Comparison of ENCODE assay signal across 8 mouse cellular contexts in genomic region chrX:74353467-74353770, GRCm38 (mm10). TPM values are rescaled to one million over a fixed set of nuclear protein-coding genes. Genes with fewer than 3 reads are reported as not detected.
DNase-seq lines count a peak whose midpoint lies in the region; ATAC-seq and TF ChIP-seq lines count a peak whose summit lies in the region.

Gene Lage3 (minus strand): TSS chrX:74353618.

- H3K27me3 ChIP-seq in embryonic facial prominence, embryonic 14.5 days (replicated peaks; ENCODE audit: control insufficient read depth, insufficient read depth, low read length), result no peaks in the 10 kb centered on the region
- no peaks in the 10 kb centered on the region for H3K27me3 ChIP-seq in heart, adult 2 months (ENCODE audit: control insufficient read depth, insufficient read depth, low read length)
- H3K27me3 ChIP-seq in limb, embryonic 13.5 days, result no peaks in the 10 kb centered on the region
- H3K27me3 ChIP-seq in midbrain, embryonic 15.5 days (replicated peaks), result no peaks in the 10 kb centered on the region
- H3K27me3 ChIP-seq in spleen, adult 2 months (ENCODE audit: control insufficient read depth, insufficient read depth, low read length), result no peaks in the 10 kb centered on the region

- H3K36me3 ChIP-seq in embryonic facial prominence, embryonic 14.5 days (ENCODE audit: control insufficient read depth, insufficient read depth, low read length), result no peaks in the 10 kb centered on the region
- H3K36me3 ChIP-seq in heart, adult 2 months (ENCODE audit: control insufficient read depth, insufficient read depth, low read length), result no peaks in the 10 kb centered on the region
- no peaks in the 10 kb centered on the region for H3K36me3 ChIP-seq in limb, embryonic 13.5 days
- no peaks in the 10 kb centered on the region for H3K36me3 ChIP-seq in midbrain, embryonic 15.5 days (replicated peaks)
- no peaks in the 10 kb centered on the region for H3K36me3 ChIP-seq in spleen, adult 2 months (ENCODE audit: control insufficient read depth, insufficient read depth, low read length)

- peak; percentile 77 for DNase-seq in 3T3-L1 (ENCODE audit: low read depth, low spot score)
- peak; percentile 35 to 46 for DNase-seq in adrenal gland, postnatal 4 days (ENCODE audit: low spot score in 2 of 2)
- DNase-seq in embryonic facial prominence, embryonic 14.5 days (ENCODE audit: low spot score), result peak; percentile 89
- peak; percentile 85 to 88 for DNase-seq in heart, adult 2 months
- DNase-seq in kidney, adult 8-10 months, result peak; percentile 75 to 77
- peak; percentile 51 to 75 for DNase-seq in spleen, adult 2 months (ENCODE audit: low read depth in 1 of 2, low spot score in 2 of 2)

- no peak for TF ChIP-seq CTCF in heart, adult 2 months (IDR thresholded peaks at IDR 0.05)
- no peak for TF ChIP-seq CTCF in spleen, adult 2 months (IDR thresholded peaks at IDR 0.05; ENCODE audit: extremely low read depth, insufficient read depth, insufficient read length, insufficient replicate concordance)

- H3K27ac ChIP-seq in embryonic facial prominence, embryonic 14.5 days (replicated peaks; ENCODE audit: low read depth, low read length), result peak within 1 kb of the TSS; percentile 44
- peak within 1 kb of the TSS; percentile 65 for H3K27ac ChIP-seq in heart, adult 2 months
- H3K27ac ChIP-seq in limb, embryonic 13.5 days, result peak within 1 kb of the TSS; percentile 58; the same call in 1 of the 2 replicates
- peak within 1 kb of the TSS; percentile 71 for H3K27ac ChIP-seq in midbrain, embryonic 15.5 days
- H3K27ac ChIP-seq in spleen, adult 2 months (ENCODE audit: insufficient read depth, low read length), result peak within 1 kb of the TSS; percentile 29; the same call in 1 of the 2 replicates

- H3K4me1 ChIP-seq in embryonic facial prominence, embryonic 14.5 days (ENCODE audit: control insufficient read depth, insufficient read depth, low read length), result no peaks in the 10 kb centered on the region
- H3K4me1 ChIP-seq in heart, adult 2 months (ENCODE audit: control insufficient read depth, insufficient read depth, low read length), result peaks cover 3% of the 10 kb centered on the region; the same call in 1 of the 2 replicates
- H3K4me1 ChIP-seq in limb, embryonic 13.5 days, result no peaks in the 10 kb centered on the region
- no peaks in the 10 kb centered on the region for H3K4me1 ChIP-seq in midbrain, embryonic 15.5 days
- H3K4me1 ChIP-seq in spleen, adult 2 months (ENCODE audit: control insufficient read depth, insufficient read depth, insufficient read length), result peaks cover 5% of the 10 kb centered on the region; the same call in 1 of the 2 replicates

- H3K4me3 ChIP-seq in embryonic facial prominence, embryonic 14.5 days (ENCODE audit: low read depth, low read length), result peak within 1 kb of the TSS; percentile 46
- peak within 1 kb of the TSS; percentile 56 for H3K4me3 ChIP-seq in heart, adult 2 months
- peak within 1 kb of the TSS; percentile 51 for H3K4me3 ChIP-seq in limb, embryonic 13.5 days
- H3K4me3 ChIP-seq in midbrain, embryonic 15.5 days, result peak within 1 kb of the TSS; percentile 43
- peak within 1 kb of the TSS; percentile 59 for H3K4me3 ChIP-seq in spleen, adult 2 months (ENCODE audit: extremely low read depth, insufficient read depth, insufficient read length)

- peak; percentile 94 for ATAC-seq in embryonic facial prominence, embryonic 14.5 days (ENCODE audit: low read depth)
- ATAC-seq in limb, embryonic 13.5 days (ENCODE audit: low FRiP score, low read depth), result peak; percentile 83; the same call in 1 of the 2 replicates
- peak; percentile 93 for ATAC-seq in midbrain, embryonic 15.5 days (replicated peaks)

- 31% methylated on average over 15 of the region's 22 CpGs for WGBS in embryonic facial prominence, embryonic 14.5 days
- 31% methylated on average over 11 of the region's 22 CpGs for WGBS in heart, adult 2 months
- WGBS in limb, embryonic 13.5 days, result 32% methylated on average over 15 of the region's 22 CpGs
- 19% methylated on average over 12 of the region's 22 CpGs for WGBS in midbrain, embryonic 15.5 days
- WGBS in spleen, adult 2 months, result 39% methylated on average over 11 of the region's 22 CpGs

- H3K4me2 ChIP-seq in embryonic facial prominence, embryonic 14.5 days (ENCODE audit: low read depth, low read length), result peak within 1 kb of the TSS; percentile 61
- H3K4me2 ChIP-seq in limb, embryonic 13.5 days (replicated peaks), result peak within 1 kb of the TSS; percentile 67
- peak within 1 kb of the TSS; percentile 59 for H3K4me2 ChIP-seq in midbrain, embryonic 15.5 days

- no peaks in the 10 kb centered on the region for H3K9me3 ChIP-seq in embryonic facial prominence, embryonic 14.5 days (ENCODE audit: control insufficient read depth, low read length)
- no peaks in the 10 kb centered on the region for H3K9me3 ChIP-seq in limb, embryonic 13.5 days
- H3K9me3 ChIP-seq in midbrain, embryonic 15.5 days, result no peaks in the 10 kb centered on the region

- no peaks in the 10 kb centered on the region for H3K79me2 ChIP-seq in heart, adult 2 months (replicated peaks; ENCODE audit: control insufficient read depth, insufficient read depth, low read length)

- intact Hi-C loops in heart, adult 2 months (cut with DNase I), result loop anchor here (5.0 kb wide), 1 partner anchor 39 kb away; the partner anchor contains the start of genes Fam3a and Ikbkg

- peak within 1 kb of the TSS; percentile 72 for H3K9ac ChIP-seq in embryonic facial prominence, embryonic 14.5 days (ENCODE audit: low read depth, low read length)
- H3K9ac ChIP-seq in heart, adult 2 months (ENCODE audit: low read depth, low read length), result peak within 1 kb of the TSS; percentile 73
- peak within 1 kb of the TSS; percentile 75 for H3K9ac ChIP-seq in limb, embryonic 13.5 days
- peak within 1 kb of the TSS; percentile 45 for H3K9ac ChIP-seq in midbrain, embryonic 15.5 days

- no peak for TF ChIP-seq EP300 in heart, adult 2 months (IDR thresholded peaks at IDR 0.05; ENCODE audit: insufficient read depth, low read depth, low read length)

- TF ChIP-seq POLR2A in heart, adult 2 months (IDR thresholded peaks at IDR 0.05; ENCODE audit: insufficient read depth, low read depth, low read length), result peak; percentile 77
- peak; percentile 52 for TF ChIP-seq POLR2A in spleen, adult 2 months (IDR thresholded peaks at IDR 0.05; ENCODE audit: low read depth, low read length)

RNA-seq across cellular contexts. Expression of gene Lage3, which starts in this region (rescaled TPM):
- 10 to 100 TPM; 64.0 to 74.8 TPM for total RNA-seq in adrenal gland, postnatal 4 days (2021)
- polyA plus RNA-seq in embryonic facial prominence, embryonic 14.5 days (2014; fragmentation: Nextera tagmentation; extraction: Ambion mirVana), result 94.0 and 104 TPM in 2 replicates
- 10 to 100 TPM; 24.4 to 32.0 TPM for total RNA-seq in heart, adult 2 months (2021)
- 38.5 and 44.6 TPM in 2 replicates for polyA plus RNA-seq in heart, adult 2 months (2012; rRNA removed)
- polyA plus RNA-seq in limb, embryonic 13.5 days (2015; fragmentation: Nextera tagmentation; extraction: Ambion mirVana), result 114 and 115 TPM in 2 replicates
- 59.8 and 62.3 TPM in 2 replicates for polyA plus RNA-seq in midbrain, embryonic 15.5 days (2015; fragmentation: Nextera tagmentation; extraction: Ambion mirVana)
- 28.1 and 29.0 TPM in 2 replicates for polyA plus RNA-seq in spleen, adult 2 months (2012; rRNA removed)

Comparison
In these comparisons a context has a peak if more than half of its experiments do, and no peak if none do; other contexts are left out.
1. Peak in every context shown above with its lines: DNase-seq, ATAC-seq, H3K4me3 ChIP-seq and H3K27ac ChIP-seq.